Mouse (Mus musculus) cerebellum, adult 2 months (tissue): ENCODE results near the gene Tecta.

Experiments used
- CTCF ChIP-seq: fragments of 200-500 bp; IDR thresholded peaks from 2 replicates; pipeline ENCODE4 v1.5.1; 2011; ENCODE audit warnings: low read depth, mild to moderate bottlenecking, control low read depth, low read length, moderate library complexity, borderline replicate concordance; ENCODE audit not compliant: insufficient read depth
- POLR2A ChIP-seq: fragments of 200-500 bp; IDR thresholded peaks from 2 replicates; pipeline ENCODE4 v1.6.1; 2011; ENCODE audit warnings: low read length, control low read depth, borderline replicate concordance; ENCODE audit not compliant: insufficient read depth

GRCm38 (mm10) chr9:42323238-42323637 is 76.5 kb downstream of the Tecta start:
- TF ChIP-seq POLR2A (no peak), CTCF (no peak)
